Mouse (Mus musculus) neutrophil, adult 5-6 weeks (primary cell): ENCODE data around the gene Cacna2d1. TPM values are rescaled to one million over a fixed set of nuclear protein-coding genes. Genes with fewer than 3 reads are reported as not detected.

Source experiments
- ATAC-seq: fragments of 151-379, 151-347 bp; 2 replicates; pipeline ENCODE4 v1.8.0; 2017; ENCODE audit warnings: mild to moderate bottlenecking, moderate TSS enrichment; ENCODE audit not compliant: insufficient number of reproducible peaks, poor library complexity, low FRiP score, severe bottlenecking; ENCODE audit errors: extremely low read depth
- total RNA-seq: library from RNA; stranded (forward); fragments of 200-1000 nt; gene quantifications from 2 replicates; pipeline ENCODE4 v1.2.3, GENCODE M21; 2017

Gene Cacna2d1
- total RNA-seq, 1 experiment from 2014 or later = 0.12 TPM

DNA sequence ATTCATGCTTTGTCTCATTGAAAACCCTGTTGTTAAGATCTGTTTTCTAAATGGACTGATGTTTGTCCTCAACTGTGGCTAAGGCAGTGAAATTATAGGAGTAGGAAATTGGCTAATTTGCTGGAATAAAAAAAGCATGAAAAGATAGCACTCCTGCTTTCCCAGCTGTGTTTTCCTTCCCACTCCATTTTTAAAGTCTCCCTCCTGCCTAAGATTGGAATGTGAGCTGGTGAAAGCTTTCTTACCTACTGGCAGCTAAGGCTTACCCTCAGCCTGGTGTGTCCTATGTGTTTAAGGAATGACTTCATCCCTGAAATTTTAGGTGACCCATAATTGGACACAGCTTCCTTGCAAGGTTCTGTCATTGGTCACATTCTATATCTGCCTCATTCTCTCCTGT, 40.2 kb downstream of the Cacna2d1 start:
- ATAC-seq = no peak

DNA sequence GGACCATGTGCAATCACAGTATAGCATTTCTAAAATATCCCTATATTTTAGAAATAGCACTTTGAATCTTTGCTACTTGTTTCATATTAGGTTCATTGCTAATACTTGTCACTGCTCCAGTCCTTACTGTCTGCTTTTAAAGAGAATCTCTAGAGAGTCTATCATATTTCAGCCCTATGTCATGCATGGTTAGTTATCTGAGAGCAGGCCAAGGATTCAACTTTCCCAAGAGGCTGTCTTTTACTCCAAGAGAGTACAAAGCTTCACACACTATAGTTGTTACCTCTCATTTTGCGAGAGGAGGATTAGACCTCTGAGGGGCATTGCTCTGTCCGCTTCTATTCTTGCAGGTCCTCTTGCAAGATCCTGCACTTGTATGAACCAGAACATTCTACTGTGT, 44.7 kb downstream of the Cacna2d1 start:
- ATAC-seq = no peak

GRCm38 (mm10) chr5:15982573-15982972, 48.1 kb downstream of the Cacna2d1 start:
- ATAC-seq = no peak

DNA sequence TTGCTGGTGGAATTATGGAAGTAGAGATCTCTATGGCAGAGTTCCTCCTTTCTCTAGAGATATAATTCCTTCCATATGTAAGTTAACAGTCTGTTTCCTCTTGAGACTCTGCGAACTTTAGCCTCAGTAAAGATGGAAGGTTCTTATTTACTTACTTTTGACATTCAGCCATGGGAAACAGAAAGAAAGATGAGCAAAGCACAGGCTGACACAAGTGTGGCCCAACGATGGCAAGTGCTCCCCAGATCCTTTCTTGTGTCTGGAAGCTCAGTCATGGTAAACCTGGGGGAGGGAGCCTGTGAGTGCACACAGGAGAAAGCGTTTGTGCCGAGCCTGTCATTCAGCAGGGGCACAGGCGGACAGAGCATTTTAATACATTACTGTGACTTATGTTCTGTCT, 48.9 kb downstream of the Cacna2d1 start:
- ATAC-seq = no peak

GRCm38 (mm10) chr5:15985228-15985858, 50.9 kb downstream of the Cacna2d1 start:
- ATAC-seq = no peak

DNA sequence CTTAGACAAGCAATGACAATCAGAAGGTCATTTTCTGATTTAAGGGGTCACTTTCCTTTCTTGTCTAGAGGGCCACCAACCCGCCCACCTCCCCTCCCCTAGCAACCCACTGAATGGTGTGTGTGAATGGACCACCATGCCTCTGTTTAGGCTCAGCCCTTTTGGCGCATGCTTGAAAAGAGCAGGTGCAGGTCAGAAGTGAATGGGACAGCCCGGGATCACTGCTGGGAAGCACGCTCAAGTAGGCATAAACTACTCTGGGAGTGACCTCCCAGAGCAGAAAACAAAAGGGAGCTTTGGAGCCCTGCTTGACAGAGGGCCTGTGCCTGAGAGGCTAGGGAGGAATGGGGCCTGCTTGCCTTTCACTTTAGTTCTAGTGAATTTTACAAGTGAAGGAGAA, 51.4 kb downstream of the Cacna2d1 start:
- no peak for ATAC-seq

GRCm38 (mm10) chr5:15991428-15992139, 57.1 kb downstream of the Cacna2d1 start:
- ATAC-seq = no peak

- ATAC-seq = no peak
Measured at GRCm38 (mm10) chr5:15993252-15993944, 58.9 kb downstream of the Cacna2d1 start.

GRCm38 (mm10) chr5:15997190-15997589, 62.7 kb downstream of the Cacna2d1 start:
- no peak for ATAC-seq

GRCm38 (mm10) chr5:15997769-15998168, 63.3 kb downstream of the Cacna2d1 start:
- ATAC-seq = no peak

DNA sequence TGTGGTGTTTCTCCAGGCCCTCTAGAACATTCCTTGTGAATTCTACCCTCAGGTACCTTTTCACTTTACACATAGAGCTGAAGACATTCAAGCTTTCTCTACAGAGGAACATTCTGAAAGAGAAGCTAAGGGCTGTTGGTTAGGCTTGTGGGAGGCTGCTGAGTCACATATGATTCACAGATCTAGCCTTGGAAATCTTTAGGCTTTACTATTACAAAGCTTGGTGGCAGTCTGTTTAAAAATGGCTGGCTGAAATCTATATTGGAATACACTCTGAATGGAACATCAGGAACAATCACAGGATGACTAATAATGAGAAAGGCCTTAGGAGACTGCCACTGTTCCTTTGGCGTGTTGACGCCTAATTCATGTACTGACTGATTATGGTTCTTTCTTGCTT, 66.4 kb downstream of the Cacna2d1 start:
- no peak for ATAC-seq

DNA sequence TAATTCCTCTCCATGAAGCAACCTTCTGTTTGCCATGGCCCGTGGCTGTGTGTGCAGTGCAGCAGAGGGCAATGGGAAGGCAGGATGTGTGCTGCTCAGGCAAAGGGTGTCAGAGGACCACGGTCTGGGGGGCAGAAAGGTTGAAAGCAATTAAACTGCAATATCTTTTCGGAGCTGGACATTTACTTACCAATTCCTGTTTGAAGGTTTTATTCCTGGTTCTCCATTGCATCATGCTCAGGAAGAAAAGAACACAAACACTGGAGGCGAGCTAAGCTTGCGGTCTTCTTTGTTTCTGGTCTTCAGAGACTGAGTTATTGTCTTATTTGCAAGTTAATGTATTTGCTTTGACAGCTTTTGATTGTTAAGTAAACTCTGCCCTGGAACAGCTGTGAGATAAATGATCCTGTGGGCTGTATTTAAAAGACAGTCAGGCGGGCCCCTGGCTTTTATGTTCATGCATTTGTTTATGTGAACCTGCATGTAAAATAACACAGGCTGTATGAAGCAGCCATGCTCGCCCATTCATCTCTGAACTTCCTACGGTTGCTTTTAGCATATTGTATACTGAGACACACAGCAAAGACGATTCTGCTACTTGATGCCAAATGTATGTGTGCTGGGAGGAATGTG, 68.1 kb downstream of the Cacna2d1 start:
- no peak for ATAC-seq

DNA sequence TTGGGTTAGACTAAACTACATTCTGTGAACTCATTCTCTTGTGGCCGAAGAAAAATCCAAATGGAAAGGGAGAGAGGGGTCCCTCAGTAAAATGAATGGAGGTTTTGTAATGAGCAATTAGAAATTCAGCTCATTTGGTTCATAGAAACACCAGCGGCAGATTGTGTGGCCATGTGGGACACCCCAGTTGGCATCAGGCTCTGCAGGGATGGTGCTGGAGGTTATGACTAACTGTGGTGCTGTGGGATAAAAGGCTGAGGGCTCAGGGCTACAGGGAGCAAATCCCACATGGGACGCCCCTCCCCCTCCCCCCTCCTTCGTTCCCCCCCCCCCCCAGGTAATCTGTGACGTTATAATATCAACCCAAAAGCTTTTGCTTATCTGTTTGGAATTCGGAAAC, 69.8 kb downstream of the Cacna2d1 start:
- no peak for ATAC-seq

- ATAC-seq = no peak
Measured at GRCm38 (mm10) chr5:16006964-16007363, 72.5 kb downstream of the Cacna2d1 start.

GRCm38 (mm10) chr5:16013649-16014048, 79.2 kb downstream of the Cacna2d1 start:
- no peak for ATAC-seq

DNA sequence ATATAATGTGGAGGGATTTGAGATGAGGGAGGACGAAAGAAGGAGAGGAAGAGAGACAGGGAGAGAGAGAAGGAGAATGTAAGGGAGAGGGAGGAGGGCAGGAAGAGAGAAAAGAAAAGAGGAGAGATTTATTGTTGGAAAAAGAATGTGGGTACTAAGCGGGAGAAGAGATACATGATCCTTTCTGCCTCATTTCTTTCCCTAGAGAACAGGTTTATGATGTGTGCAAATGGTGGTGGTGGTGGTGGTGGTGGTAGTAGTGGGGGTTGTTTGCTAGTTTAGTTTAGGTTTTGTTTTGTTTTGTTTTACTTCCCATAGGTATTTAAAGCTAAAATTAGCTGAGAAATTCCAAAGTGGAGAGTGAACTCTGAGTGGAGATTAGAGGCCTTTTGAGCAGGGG, 79.9 kb downstream of the Cacna2d1 start:
- no peak for ATAC-seq

GRCm38 (mm10) chr5:16024626-16025417, 90.3 kb downstream of the Cacna2d1 start:
- no peak for ATAC-seq

DNA sequence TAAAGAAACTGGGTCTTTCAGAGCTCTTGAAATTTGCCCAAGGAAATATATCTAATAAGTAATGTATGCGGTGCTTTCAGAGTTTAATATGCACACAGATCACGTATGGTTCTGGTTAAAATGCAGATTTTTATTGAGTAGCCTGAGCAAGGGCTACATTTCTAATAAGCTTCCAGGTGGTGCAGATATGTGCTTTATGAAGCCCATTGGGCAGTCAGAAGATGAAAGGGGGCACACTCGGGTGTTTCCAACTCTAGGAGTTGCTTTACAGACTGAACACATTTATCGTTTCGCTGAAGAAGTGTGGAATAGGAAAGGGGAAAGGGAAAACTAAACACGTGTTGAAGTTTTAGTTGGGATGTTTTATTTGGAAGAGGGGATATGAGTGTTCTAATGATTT, 94.4 kb downstream of the Cacna2d1 start:
- ATAC-seq = no peak

DNA sequence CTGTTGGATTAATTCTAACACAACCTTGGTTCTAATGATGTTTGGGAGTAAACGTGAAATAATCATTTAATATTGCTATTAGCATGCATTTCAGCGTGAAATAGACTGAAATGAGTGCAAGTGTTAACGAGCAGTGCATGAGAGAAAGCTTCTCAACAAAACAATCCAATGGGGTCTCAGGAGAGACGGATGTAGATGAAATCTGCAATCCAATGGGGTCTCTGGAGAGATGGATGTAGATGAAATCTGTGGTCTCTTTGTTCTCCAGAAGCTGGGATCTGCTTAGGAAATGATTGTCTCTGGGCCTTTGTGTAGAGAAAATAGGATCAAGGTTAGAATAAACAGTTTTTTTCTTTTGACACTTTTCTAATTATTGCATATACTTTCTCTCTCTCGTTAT, 95.0 kb downstream of the Cacna2d1 start:
- ATAC-seq = no peak
